Mouse (Mus musculus) erythroblast, adult 5-6 weeks (primary cell): ENCODE data around the gene R3hdm1. TPM values are rescaled to one million over a fixed set of nuclear protein-coding genes. Genes with fewer than 3 reads are reported as not detected.

Source experiments
- ATAC-seq: replicated peaks from 2 replicates; pipeline ENCODE4 v1.8.0; 2016; ENCODE audit warnings: moderate number of reproducible peaks, mild to moderate bottlenecking, moderate TSS enrichment, inconsistent platforms; ENCODE audit not compliant: poor library complexity, low FRiP score, severe bottlenecking
- total RNA-seq, 2 experiments: library from RNA; stranded (forward) in 1 of 2; stranded (reverse) in 1 of 2; fragments of 150-400 nt in 1 of 2; fragments of 200-764, 138-1000 nt in 1 of 2; gene quantifications; 2 replicates each; pipeline versions ENCODE4 v1.2.3 to v1.2.4; 2015 to 2017; ENCODE audit warnings: low replicate concordance in 2 of 2

The R3hdm1 gene
- total RNA-seq (2015; ENCODE audit: low replicate concordance) (36.3 and 44.5 TPM in 2 replicates), total RNA-seq (2017; ENCODE audit: low replicate concordance) (28.8 and 49.8 TPM in 2 replicates)

DNA sequence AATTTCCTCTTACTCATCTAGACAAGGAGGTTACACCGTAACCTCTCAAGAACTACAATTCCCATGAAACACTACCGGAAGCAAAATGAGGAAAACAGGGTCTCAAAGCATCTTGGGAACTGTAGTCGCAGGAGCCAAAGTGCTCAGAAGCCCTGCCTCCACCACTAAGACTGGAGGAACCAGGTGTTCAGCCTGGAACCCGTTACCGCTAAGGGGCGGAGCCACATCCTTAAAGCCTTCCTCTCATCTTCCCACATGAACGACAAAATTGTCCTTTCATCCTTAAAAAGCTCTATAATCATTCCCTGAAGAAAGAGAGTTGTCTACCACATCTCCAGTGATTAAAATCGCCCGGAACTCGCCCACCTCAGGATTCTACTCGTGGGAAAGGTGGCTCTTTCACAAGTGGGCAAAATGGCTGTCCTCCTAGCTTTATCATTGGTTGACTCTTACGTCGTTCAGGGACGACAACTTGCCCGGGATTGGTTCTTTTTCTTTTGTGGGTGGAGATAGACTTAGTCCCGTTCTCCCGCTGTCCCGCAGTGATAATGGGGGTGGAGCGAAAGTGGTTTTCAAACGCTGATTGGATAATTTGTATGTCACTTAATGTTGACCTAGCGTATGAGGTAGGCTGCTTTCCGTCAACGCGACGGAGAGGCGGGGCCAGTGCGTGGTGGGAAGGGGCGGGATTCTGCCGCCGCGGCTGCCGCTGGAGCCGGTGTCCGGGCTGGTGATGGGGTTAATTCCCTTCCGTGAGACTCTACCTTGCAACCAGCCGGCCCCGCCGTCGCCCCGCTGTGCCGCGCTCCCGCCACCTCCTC is at the start of gene R3hdm1, which contains the start of gene Zranb3:
TSS of gene R3hdm1 (plus strand) at position 661 of the 821 bp plus-strand sequence.
TSS of gene Zranb3 (minus strand) at position 407 of the 821 bp plus-strand sequence.
- ATAC-seq = peak; percentile 90

DNA sequence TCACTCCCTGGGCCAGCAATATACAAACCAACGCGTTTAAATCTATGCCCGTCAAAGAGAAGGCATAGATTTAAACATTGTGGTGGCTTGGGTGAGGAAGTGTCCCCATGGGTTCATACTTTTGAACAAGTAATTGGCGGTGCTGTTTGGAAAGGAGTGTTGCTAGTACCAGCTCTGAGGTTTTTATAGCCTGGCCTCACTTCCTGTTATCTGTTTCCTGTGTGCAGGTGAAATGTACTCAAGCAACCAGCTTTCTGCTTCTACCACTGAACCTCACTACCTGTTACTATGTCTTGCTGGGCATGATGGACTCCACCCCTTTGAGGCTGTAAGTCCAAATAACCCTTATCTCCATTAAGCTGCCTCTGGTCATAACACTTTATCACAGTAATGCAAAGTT is 45.8 kb upstream of the R3hdm1 start:
- no peak for ATAC-seq

DNA sequence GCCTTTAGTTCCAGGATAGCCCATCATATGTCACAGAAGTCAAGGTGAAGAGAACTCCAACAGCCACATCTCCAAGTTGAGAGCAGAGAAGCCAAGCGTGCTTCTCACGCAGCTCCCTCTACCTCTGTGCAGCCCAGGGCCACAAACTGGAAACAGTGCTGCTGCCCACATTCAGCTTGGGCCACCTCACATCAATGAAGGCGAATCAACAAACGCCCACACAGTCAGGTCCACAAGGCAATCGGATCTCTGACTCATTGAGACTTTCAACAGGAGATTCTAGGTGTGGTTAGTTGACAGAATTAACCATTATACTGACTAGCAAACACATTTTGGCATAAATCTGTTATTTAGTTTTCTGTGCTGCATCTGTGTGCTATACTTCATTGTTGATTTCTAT is 44.5 kb upstream of the R3hdm1 start:
- ATAC-seq = no peak

DNA sequence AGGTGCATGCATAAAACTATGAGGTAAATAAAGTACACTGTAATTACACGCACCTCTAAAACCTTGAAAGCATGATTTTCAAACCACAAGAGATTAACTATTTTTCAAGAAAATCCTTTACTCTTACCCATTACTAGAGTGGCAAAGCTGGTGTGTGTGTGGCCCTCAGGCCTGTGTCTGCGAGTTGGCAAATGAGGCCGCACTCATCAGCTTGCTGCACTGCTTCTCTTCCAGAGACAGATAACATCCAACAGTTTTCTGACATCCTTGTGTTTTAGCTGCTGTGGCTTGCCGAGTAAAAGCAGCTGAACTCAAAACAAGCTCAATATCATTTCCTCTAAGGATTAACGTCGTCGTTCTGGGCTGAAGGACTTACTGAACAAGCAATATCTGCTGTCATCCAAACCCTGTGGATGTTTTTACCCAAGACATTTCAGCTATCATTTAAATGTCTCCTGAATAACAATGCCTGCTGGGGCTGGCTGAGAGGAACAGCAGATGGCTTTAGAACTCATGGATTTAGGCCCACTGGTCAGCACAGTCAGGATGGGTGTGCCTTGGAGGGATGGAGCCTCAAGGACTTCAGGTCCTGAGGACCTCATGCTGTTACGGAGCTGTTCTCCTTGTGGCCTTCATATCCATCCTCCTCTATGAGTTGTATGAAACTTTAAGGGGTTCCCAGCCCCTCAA is 42.3 kb upstream of the R3hdm1 start:
- ATAC-seq = no peak

DNA sequence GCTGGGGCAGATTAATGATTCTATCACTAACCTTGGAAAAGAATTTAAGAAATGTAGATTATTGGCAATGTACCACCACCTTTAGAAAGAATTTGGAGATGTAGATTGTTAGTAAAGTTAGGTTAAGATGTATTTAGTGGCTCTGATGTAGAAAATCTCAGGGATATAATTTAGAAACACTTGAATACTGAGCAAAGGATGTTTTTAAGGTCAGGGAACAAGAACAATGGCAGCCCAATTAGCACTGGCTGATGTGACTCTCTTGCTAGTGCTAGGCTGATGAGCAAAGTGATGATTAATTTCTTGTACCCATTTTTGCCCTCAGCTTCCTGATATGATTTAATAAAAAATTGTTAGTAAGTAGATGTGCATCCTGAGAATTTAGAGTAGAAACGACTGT is 41.7 kb upstream of the R3hdm1 start:
- ATAC-seq = no peak

DNA sequence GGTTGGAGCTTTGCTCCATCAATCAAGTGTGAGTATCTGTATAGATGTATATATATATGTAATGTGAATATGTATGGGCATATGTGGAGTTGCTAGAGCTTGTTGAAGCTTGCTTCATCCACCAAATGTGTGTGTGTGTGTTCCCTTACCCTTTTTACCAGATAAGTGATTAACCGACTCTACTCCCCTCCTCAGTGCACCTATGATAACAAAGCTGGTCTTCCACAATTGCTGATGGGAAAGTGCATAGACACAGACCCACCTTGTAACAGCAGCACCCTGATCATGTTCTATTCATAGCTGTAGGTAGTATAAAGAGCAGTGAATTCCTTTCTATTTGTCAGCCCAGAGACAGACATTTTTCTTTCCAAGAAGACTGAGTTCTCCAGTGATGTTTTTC is 40.9 kb upstream of the R3hdm1 start:
- ATAC-seq = no peak

DNA sequence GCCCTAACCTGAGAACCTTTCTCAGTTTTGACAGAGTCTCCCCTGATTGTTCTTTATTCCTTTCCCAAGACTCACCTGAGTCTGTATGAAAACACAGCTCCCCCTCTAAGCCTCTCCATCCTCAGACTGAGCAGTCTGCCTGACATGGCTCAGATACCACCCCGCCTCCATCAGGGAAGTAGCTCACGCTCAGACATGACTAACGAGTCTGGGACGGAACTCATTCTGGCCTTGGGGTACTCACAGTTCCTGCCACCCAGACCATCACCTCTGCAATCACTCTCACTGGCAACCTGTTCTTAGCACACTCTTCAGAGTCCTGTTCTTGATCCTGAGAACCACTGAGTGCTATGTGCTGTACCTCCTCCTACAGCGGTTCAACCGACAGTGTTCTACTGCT is 38.4 kb upstream of the R3hdm1 start:
- ATAC-seq = no peak

DNA sequence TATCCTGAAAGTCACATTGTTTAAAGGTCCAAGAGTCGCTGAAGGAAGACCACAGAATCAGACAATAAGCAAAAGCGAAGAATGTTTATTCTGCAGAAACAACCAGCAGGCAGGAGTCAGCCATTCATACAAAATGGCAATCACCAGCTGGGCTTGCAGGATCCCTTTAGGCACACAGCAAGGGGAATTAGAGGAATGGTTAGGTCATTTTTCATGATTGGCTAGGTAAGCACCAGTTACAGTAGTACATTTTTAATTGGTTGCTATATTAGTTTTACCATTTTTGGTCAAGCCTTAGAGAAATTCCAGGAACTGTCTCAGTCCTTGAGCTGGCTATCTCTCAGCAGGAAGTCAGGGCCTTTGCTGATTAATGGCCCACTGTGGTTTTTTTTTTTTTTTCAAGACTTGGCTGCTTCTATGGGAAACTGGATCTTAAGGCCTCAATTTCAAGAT is 34.1 kb upstream of the R3hdm1 start:
- ATAC-seq = no peak

DNA sequence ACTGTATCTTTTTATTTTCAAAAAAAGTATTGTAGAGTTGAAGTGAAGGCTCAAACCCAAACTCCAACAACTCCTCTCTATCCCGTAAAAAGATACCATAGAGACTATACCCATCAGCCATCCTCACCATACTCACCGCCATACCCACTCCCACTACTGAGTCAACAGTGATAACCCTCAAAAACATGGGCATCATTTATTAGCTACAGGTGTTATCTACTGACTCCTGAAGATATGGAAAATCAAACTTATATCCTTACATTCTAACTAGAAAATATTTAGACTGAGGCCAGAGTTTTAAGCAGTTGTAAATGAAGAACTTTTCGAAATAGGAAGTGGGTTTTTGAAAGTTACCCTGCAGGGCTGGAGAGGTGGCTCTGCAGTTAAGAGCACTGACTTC is 33.1 kb upstream of the R3hdm1 start:
- ATAC-seq = no peak

DNA sequence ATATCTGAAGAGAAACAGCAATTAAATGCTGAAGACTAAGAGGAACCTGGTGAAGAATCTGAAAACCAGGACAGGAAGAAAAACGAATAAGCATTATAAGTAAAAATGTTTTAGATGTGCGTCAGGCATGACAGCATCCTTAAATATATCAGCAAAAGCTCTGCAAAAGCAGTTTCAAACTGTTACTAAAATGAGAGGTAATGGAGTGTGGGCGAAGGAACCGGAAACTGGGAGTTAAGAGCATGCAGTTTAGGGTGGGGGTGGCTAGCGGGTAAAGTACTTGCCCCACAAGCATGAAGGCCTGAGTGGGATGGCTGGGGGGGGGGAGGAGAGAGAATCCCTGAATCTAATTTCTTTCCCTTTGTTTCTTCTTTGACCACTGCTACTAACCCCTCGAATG is 30.1 kb upstream of the R3hdm1 start:
- ATAC-seq = no peak

DNA sequence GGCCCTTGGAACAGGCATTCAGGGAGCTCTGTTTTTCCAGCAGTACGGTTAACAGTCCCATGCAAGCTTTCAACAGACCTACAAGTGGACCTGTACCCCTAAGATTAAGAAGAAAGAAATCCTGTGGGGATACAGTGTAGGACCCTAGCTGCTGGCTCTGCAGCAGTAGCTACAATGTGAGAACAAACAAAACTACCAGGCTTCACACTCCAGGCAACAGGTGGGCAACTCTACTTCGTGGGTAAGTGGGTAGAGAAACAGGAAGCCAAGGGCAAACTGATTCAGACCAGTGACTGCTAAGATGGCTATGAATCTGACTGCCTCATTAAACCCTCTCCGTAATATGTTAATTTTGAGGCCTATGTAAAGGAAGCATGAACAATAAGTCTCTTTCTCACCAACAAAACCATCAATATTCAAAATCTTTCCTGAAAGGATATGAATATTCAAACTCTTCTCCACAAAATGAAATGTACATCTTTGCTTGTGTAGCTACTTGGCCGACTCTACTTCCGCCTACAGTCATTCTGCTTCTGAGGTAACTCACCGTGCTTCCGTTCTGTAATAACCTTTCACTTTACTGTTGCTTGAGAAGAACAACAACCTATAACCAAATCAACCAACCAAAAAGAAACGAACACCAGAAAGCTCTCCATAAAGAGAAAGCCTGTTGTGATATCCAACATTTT is 26.2 kb upstream of the R3hdm1 start:
- ATAC-seq = no peak

DNA sequence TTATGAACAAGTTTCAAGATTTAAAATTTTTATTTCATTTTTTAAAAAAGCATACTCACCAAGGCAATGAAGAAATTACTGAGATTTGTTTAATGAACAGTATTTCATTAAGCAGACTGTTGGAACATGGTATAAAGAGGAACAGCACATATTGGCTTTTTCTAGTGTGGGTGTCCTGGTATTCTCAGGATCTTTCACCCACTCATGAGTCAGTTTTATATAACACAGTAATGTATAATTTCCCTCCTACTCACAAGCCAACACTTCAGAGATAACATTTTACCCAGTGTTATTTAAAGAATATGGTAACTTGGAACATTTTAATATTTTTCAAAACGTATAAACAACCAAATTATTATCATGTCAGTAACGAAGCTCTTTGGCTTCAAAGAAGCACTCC is 25.3 kb upstream of the R3hdm1 start:
- no peak for ATAC-seq

DNA sequence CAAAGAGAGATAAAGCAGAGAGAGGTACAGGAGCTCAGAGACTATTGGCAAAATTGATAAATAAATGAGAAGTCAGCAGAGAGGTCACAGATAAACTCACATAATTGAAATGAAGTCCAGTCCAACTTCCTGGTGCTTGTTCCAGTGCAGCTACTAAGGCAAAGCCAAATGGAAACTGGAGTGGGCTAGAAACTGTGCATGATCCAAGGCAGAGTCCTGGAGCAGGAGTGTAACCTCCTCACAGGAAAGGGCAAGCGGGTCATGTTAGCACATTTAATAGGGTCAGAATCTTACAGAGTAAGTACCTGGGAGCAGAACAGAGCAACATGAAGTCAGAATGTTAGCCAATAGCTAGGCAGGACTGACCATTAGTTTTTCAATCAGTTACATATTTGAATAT is 24.5 kb upstream of the R3hdm1 start:
- no peak for ATAC-seq

DNA sequence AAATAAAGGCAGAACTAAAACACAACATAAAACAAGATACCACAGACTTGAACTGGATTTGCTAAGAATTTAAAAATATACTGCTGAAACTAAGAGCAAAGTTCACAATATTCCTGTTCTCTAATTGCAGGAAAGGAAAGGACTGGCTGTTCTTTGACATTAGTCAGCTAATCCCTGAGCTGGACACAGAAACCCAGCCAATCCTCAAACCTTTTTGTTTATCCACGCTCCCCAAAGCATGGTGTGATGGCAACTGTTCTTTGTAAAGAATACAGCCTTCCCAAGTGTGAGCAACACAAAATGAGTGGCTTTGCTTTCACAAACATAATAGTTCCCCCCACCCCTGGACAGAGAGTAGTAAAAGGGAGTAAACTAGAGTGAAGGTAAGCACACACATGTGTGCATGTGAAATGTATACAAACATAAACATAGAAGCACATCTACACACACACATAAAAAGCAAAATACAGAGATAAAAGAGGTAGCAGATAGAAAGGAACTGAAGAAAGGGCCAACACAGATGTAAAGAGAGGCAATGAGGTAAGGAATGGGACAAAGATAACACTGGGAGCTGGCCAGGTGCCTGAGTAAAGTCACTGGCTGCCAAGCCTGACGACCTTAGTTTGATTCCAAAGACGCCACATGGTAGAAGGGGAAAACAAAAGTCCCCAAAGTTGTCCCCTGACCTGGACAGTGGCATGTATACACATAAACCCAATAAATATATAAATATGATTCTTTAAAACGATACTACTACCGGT is 22.0 kb upstream of the R3hdm1 start:
- no peak for ATAC-seq

DNA sequence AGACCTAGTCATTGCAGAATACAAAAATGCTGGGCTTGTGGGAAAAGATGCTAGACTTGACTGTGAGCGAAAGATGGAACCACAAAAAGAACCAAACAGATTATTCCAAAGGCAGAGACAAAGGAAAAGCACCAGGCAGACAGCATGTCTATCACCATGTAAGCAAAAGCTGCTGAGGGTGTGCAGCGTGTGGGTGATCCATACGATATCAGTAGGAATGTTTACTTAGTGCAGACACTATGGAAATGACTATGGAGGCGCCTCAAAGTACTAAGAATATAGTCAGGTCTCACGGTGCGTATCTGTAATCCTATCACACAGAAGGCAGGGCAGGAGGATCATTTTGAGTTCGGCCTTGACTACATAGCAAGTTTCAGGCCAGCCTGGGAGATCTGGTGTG is 21.2 kb upstream of the R3hdm1 start:
- ATAC-seq = no peak

DNA sequence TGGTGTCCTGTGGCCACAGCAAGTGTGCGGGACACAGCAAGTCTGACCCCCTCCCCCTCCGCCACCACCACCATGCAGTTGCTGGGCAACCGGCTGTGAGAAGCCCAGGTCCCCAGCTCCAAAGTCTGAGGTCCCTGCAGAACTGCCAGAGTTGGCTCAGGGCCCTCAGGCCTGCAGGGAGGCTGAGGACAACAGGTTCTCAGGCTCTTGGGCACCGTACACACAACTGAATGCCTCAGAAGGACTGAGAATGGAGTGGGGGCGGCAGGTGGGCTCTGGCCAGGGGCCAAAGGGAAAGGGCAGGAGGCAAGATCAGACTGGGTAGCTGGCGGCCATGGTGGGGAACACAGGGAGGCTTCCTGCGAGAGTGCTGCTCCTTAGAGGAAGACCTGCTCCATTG is 20.3 kb upstream of the R3hdm1 start:
- no peak for ATAC-seq

DNA sequence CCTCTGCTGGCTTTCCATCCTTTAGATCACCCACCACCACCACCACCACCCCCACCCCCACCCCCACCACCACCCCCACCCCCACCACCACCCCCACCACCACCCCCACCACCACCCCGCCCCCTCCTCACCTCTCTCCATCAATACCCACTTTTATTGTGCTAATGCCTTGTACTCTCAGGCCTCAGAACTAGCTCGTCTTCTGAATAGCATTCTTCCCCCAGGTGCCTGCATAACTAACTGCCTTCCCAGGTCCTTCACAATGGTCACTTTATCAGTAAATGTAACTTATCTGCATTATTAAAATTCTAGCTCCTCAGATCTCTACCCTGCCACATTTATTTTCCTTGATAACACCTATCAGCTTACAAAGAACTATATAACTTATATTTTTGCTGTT is 8.4 kb upstream of the R3hdm1 start:
- no peak for ATAC-seq

DNA sequence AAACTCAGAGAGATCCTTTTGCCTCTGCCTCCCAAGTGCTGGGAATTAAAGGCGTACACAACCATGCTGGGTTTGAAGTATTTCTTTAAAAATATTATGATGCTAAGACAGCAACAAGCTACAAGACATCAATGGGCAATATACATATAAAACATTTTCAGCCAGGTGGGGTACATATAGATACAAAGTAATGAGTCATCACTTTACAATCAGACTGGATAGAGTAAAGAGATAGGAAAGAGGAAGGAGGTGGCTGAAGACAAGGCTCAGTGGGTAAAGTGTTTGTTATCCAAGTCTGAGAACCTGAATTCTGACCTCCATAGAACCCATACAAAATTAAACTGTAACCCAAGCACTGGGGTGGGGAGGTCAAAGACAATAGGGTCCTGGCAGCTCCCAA is 4.8 kb upstream of the R3hdm1 start:
- no peak for ATAC-seq

DNA sequence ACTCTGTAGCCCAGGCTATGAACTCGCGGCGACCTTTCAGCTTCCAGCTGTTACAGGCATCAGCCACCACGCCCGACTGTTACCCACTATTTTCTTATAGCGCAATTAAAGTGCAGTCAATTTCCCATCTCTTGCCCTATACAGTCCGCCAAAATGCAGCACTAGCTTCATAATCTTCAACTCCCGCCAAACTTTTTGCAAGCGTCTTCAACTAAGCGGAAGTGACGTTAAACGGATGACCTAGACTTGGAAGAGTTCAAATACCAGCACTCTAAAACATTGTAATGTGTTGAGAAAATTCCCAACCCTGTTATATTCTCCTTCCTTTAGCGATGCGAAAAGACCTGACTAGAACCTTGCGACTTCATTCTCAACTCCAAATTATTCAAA is 855 bp upstream of the R3hdm1 start:
- ATAC-seq = peak; percentile 57

DNA sequence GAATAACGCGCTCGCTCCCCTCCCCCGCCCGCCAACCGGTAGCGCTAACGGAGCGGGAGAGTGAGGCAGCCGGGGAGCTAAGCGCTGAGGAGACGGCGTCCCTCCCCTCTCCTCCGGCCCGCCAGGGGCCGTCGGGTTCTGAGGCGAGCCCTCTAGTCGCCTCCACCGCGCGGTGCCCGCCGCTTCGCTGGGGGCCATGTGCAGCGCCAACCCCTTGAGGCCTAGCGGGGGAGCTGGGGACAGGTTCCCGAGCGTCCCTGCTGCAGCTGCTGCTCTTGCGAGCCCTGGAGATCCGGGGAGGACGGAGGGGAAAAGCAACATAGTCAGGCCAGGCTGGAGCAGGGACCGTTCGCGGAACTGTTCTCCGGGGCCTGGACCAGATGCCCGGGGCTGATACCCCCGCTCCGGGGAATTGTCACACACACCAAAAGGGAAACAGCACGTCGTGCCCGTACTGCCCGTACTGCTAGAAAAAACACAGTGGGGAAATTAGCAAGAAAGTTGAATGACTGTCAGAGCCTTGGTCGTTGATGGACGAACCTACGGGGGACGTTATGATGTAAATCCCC is 503 bp downstream of the R3hdm1 start:
- ATAC-seq = peak; percentile 22
